Mouse (Mus musculus) stomach, postnatal 0 days (tissue): Measurements from ENCODE around the gene Olfr133. TPM values are rescaled to one million over a fixed set of nuclear protein-coding genes. Genes with fewer than 3 reads are reported as not detected.
"Not testable (repeated sequence)": the region's sequence is repeated elsewhere in the genome, so short reads cannot be mapped to it uniquely, and the experiment has no call there.

Experiments
- ATAC-seq: fragments of 200-750 bp; cut with Nextera tagmentation; 2 replicates; pipeline ENCODE4 v1.8.0; 2017; ENCODE audit not compliant: low FRiP score, low TSS enrichment
- DNase-seq: peaks from one replicate; pipeline ENCODE4 v3.0.0-alpha.2; 2016; ENCODE audit warnings: low spot score
- H3K27ac ChIP-seq: fragments of 300-500 bp; sonication (generic); replicated peaks from 2 replicates; pipeline ENCODE4 v1.5.1; 2014; ENCODE audit warnings: mild to moderate bottlenecking, control low read depth
- H3K27me3 ChIP-seq: fragments of 300-500 bp; sonication (generic); 2 replicates; pipeline ENCODE4 v1.6.1; 2014; ENCODE audit warnings: low read length; ENCODE audit not compliant: control insufficient read depth, insufficient read depth
- H3K36me3 ChIP-seq: fragments of 300-500 bp; sonication (generic); 2 replicates; pipeline ENCODE4 v1.6.1; 2014; ENCODE audit warnings: low read length, mixed read lengths; ENCODE audit not compliant: control insufficient read depth, insufficient read depth
- H3K4me1 ChIP-seq: fragments of 300-500 bp; sonication (generic); replicated peaks from 2 replicates; pipeline ENCODE4 v1.6.1; 2014; ENCODE audit warnings: antibody characterized with exemption; ENCODE audit not compliant: control insufficient read depth, insufficient read depth
- H3K4me2 ChIP-seq: fragments of 300-500 bp; sonication (generic); replicated peaks from 2 replicates; pipeline ENCODE4 v1.6.1; 2014; ENCODE audit warnings: low read depth, mild to moderate bottlenecking, control low read depth, moderate library complexity
- H3K4me3 ChIP-seq: fragments of 300-500 bp; sonication (generic); 2 replicates; pipeline ENCODE4 v1.5.1; 2014; ENCODE audit warnings: low read depth, low read length, control low read depth
- H3K9ac ChIP-seq: fragments of 300-500 bp; sonication (generic); 2 replicates; pipeline ENCODE4 v1.6.1; 2014; ENCODE audit warnings: mild to moderate bottlenecking, low read length, control low read depth, mixed read lengths
- H3K9me3 ChIP-seq: fragments of 300-500 bp; sonication (generic); 2 replicates; pipeline ENCODE4 v1.6.1; 2016; ENCODE audit warnings: low read length; ENCODE audit not compliant: control insufficient read depth
- CTCF ChIP-seq: IDR thresholded peaks from 2 replicates; pipeline ENCODE4 v1.5.1; 2016; ENCODE audit warnings: antibody characterized with exemption, low read depth, mild to moderate bottlenecking, moderate library complexity
- EP300 ChIP-seq: optimal IDR thresholded peaks from 2 replicates; pipeline ENCODE3; 2016; ENCODE audit warnings: antibody characterized with exemption
- WGBS: fragments of 180-500 bp; shearing (Covaris S2); extraction: QIAGEN DNeasy Blood & Tissue Kit; methylation state at CpG from one replicate; pipeline ENCODE4 v1.1.7; 2014; 5-methylcytosine and 5-hydroxymethylcytosine counted together
- polyA plus RNA-seq: library from polyadenylated mRNA; unstranded; fragments of >200 nt; fragmentation: Nextera tagmentation; extraction: Ambion mirVana; gene quantifications from 2 replicates; pipeline ENCODE4 v1.2.1, GENCODE M21; 2015

Gene Olfr133
- polyA plus RNA-seq = not detected in 2 replicates

DNA sequence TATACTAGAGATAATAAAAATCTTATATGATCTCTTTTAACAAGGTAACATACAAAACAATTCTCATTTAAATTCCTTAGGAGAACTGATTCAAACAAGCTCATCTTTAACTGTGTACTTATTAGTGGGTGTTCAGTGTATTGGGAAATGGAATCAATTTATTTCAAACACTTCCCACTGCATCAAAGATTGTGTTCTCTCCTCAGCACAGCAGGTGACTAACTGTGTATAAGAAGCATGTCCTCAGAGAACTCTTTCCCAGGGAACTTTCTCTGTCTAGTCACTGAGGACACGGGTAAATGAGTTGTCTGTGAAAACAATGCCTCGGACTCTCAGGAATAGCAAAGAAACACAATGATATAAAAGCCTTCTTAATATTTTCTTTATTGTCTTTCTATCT, at the start of gene Olfr133:
Gene Olfr133 (plus strand): TSS at position 301 of the 400 bp plus-strand sequence.
- Histone ChIP-seq H3K4me1 (no peaks in the 10 kb centered on the region), H3K4me2 (no peak within 1 kb of the TSS), H3K9me3 (no peaks in the 10 kb centered on the region), H3K36me3 (no peaks in the 10 kb centered on the region), H3K27me3 (no peaks in the 10 kb centered on the region), H3K27ac (no peak within 1 kb of the TSS), H3K9ac (no peak within 1 kb of the TSS), H3K4me3 (no peak within 1 kb of the TSS)
- 88% methylated on average over 2 of the region's 2 CpGs for WGBS
- TF ChIP-seq EP300 (no peak), CTCF (no peak)
- ATAC-seq (no peak), DNase-seq (no peak)

DNA sequence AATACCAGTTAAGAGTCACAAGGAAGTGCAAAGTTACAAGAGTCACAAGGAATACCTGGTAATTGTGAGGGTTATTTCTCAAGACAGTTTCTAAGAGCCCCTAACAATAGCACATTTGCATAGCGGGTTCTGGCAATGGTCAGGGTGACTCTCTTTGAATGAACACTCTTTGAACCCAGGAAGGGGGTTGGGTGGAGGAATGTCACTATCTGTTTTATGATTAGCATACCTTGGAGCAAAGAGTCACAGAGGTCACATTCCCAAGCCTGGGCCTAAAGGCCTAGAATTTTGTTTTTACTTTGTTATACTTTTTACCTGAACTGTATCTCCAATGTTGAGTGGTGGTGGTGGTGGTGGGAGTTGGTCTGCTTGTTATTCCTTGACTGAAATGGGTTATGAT, 20.9 kb upstream of the Olfr133 start:
- not testable (repeated sequence) for H3K36me3 ChIP-seq, H3K9ac ChIP-seq, H3K9me3 ChIP-seq, H3K4me3 ChIP-seq, H3K4me2 ChIP-seq, H3K27me3 ChIP-seq, DNase-seq, ATAC-seq, H3K27ac ChIP-seq, H3K4me1 ChIP-seq
- WGBS = 90% methylated on average over 1 of the region's 1 CpGs

DNA sequence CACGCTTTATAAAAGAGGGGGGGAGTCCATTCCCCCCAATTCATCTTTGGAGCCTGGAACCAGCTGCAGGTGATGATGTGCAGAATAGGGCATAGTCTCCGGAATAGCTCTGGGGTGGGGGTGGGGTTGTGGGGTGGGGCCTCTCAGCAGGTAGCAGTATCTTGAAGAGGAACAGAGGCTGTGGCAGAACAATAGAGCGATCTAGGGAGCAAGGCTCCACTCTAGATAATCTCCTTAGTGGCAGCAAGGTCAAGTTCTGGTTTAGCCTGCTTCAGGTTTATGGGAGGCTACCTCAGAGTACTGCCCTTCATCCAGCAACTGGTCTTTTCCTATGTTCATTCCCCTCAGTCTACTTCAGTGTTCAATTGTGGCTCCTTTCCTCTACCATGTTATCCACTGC, 19.7 kb upstream of the Olfr133 start:
- H3K9me3 ChIP-seq, H3K4me1 ChIP-seq, DNase-seq, H3K4me2 ChIP-seq, H3K27me3 ChIP-seq, ATAC-seq, H3K36me3 ChIP-seq, H3K9ac ChIP-seq, H3K4me3 ChIP-seq, H3K27ac ChIP-seq: not testable (repeated sequence)
- 73% methylated on average over 3 of the region's 3 CpGs for WGBS

DNA sequence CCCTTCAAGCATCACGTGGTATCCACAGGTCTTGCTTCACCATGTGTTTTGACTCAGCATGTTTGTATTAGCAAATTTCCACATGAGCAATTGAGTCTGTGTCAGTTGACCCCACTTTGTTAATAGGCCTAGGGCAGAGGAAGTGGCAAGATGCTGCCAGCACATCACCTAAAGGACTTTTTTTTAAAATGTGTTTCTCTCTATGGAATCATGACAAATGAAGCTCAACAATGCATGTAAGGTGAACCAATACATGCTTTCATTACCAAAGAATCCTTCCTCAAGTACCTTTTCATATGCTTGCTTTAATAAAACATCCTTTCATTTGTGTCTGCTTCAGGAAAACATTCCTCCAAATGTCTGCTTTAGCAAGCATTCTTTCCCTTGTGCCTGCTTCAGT, 10.7 kb upstream of the Olfr133 start, which contains the start of gene Olfr132:
Gene Olfr132 (minus strand): TSS at position 101 of the 400 bp plus-strand sequence.
- Histone ChIP-seq H3K36me3 (no peaks in the 10 kb centered on the region), H3K4me2 (no peak within 1 kb of the TSS), H3K27ac (no peak within 1 kb of the TSS), H3K4me3 (no peak within 1 kb of the TSS), H3K4me1 (no peaks in the 10 kb centered on the region), H3K9me3 (no peaks in the 10 kb centered on the region), H3K9ac (no peak within 1 kb of the TSS), H3K27me3 (no peaks in the 10 kb centered on the region)
- ATAC-seq = no peak
- WGBS = 62% methylated on average over 1 of the region's 1 CpGs
- DNase-seq = no peak
- TF ChIP-seq EP300 (no peak), CTCF (no peak)

DNA sequence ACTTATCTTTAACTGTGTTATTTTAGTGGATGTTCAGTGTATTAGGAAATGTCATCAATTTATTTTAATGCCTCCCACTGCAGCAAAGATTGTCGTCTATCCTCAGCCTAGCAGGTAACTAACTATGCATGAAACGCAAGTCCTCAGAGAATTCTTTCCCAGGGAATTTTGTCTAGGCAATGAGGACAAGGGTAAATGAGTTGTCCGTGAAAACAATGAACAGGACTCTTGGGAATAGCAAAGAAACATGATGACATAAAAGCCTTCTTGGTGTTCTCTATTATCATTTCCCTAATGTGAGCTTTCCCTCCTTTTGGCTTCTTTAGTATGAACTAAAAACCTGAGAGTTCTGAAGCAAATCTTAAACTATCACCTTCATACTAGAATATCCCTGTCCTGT, 26.0 kb downstream of the Olfr133 start, which contains the start of gene Olfr134:
Gene Olfr134 (plus strand): TSS at position 301 of the 400 bp plus-strand sequence.
- WGBS = 72% methylated on average over 3 of the region's 3 CpGs
- Histone ChIP-seq H3K36me3 (no peaks in the 10 kb centered on the region), H3K4me3 (no peak within 1 kb of the TSS), H3K4me2 (no peak within 1 kb of the TSS), H3K9me3 (no peaks in the 10 kb centered on the region), H3K27me3 (no peaks in the 10 kb centered on the region), H3K9ac (no peak within 1 kb of the TSS), H3K27ac (no peak within 1 kb of the TSS), H3K4me1 (no peaks in the 10 kb centered on the region)
- ATAC-seq (no peak), DNase-seq (no peak)
- TF ChIP-seq CTCF = no peak
- no peak for TF ChIP-seq EP300

Other genes with a start within 250 kb of the Olfr133 start
- gene Olfr127, start 244.8 kb upstream of the Olfr133 start, polyA plus RNA-seq = not detected in 2 replicates
- gene Olfr128, start 224.7 kb upstream of the Olfr133 start, polyA plus RNA-seq = not detected in 2 replicates
- not detected in 2 replicates for gene Olfr761, start 192.2 kb upstream of the Olfr133 start, polyA plus RNA-seq
- not detected in 2 replicates for gene Olfr129, start 85.2 kb upstream of the Olfr133 start, polyA plus RNA-seq
- not detected in 2 replicates for gene Olfr130, start 81.4 kb upstream of the Olfr133 start, polyA plus RNA-seq
- gene Olfr131, start 56.6 kb upstream of the Olfr133 start, polyA plus RNA-seq = not detected in 2 replicates
- gene Olfr132, start 10.8 kb upstream of the Olfr133 start, polyA plus RNA-seq = not detected in 2 replicates
- not detected in 2 replicates for gene Olfr134, start 26.1 kb downstream of the Olfr133 start, polyA plus RNA-seq
- gene Olfr135, start 59.1 kb downstream of the Olfr133 start, polyA plus RNA-seq = not detected in 2 replicates
- gene Olfr138, start 115.8 kb downstream of the Olfr133 start, polyA plus RNA-seq = not detected in 2 replicates
- not detected in 2 replicates for gene Olfr137, start 162.3 kb downstream of the Olfr133 start, polyA plus RNA-seq
- gene Olfr136, start 184.6 kb downstream of the Olfr133 start, polyA plus RNA-seq = not detected in 2 replicates